Mouse (Mus musculus) MEL-GATA-1-ER (cell line): ENCODE results near the gene Pnlip.

ENCODE experiments used
- DNase-seq: peaks from one replicate; pipeline ENCODE4 v3.0.0-alpha.2; 2012; ENCODE audit warnings: low read depth; ENCODE audit errors: extremely low read depth

Gene Pnlip

DNA sequence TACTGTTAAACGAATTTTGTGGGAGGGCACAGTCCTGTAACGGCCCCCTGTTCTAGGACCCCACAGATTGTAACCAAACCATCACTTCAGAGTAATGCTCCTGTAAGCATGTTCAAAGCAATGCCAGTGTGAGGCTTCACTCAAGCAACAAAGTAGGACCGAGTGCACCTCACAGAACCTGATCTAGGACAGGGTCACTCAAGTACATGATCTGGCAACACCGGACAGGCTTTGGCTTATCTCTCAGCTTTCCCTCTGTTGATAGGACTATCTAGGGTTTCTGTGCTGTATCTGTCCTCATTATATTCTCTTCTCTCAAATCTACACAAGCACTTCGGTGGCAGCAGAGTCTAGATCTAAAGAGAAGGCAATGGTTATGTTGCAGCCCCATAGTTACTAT lies 74.3 kb downstream of the Pnlip start:
- DNase-seq = no peak

- DNase-seq = no peak
Observed at GRCm38 (mm10) chr19:58727756-58728155, 75.5 kb downstream of the Pnlip start.

DNA sequence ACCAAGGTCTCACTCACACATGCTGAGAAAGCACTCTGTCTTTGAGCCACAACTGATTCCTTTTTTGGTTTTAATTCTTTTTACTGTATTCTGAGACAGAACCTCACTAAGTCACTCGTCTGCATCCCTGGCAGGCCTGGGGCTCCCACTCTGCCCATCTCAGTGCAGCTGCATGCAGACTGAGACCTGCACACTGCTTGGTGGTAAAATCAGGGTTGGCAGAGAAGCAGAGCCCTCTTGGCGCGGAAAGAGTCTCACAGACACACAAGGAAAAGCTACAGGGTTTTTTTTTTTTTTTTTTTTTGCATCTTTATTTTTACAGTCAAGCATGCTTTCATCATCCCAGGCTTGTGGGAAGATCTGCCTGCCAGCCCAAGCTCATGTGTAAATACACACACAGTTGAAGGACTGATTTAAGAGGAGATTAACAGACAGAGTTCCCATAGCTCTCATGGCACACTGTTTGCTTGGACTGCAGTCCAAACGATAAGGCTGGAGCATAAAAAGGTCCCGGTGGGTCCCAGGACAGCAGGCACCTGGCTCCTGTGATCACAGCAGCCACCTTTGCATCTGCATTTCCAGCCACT lies 76.2 kb downstream of the Pnlip start, which contains the start of gene Pnliprp1:
Gene Pnliprp1 (plus strand): TSS at position 443 of the 587 bp plus-strand sequence.
- DNase-seq = no peak
